Mouse (Mus musculus) C2C12 (cell line): ENCODE data around the gene Stx4a.

Experiments used
- CEBPB ChIP-seq: IDR thresholded peaks from one replicate; pipeline ENCODE4 v1.6.1; 2011; ENCODE audit warnings: low read depth, mild to moderate bottlenecking, control low read depth, moderate library complexity
- CTCF ChIP-seq: IDR thresholded peaks from one replicate; pipeline ENCODE4 v1.5.1; 2011; ENCODE audit not compliant: control insufficient read depth, insufficient read depth, insufficient read length
- FOSL1 ChIP-seq: IDR thresholded peaks from one replicate; pipeline ENCODE4 v1.8.0; 2011; ENCODE audit warnings: mild to moderate bottlenecking, low read length; ENCODE audit not compliant: poor library complexity, insufficient read depth, severe bottlenecking
- MAX ChIP-seq: IDR thresholded peaks from one replicate; pipeline ENCODE4 v1.6.1; 2011; ENCODE audit warnings: mild to moderate bottlenecking, control low read depth
- MYOD1 ChIP-seq: IDR thresholded peaks from one replicate; pipeline ENCODE4 v1.6.1; 2011; ENCODE audit warnings: low read depth; ENCODE audit not compliant: control insufficient read depth, insufficient read length
- MYOG ChIP-seq: IDR thresholded peaks from one replicate; pipeline ENCODE4 v1.6.1; 2011; ENCODE audit not compliant: control insufficient read depth, insufficient read length; ENCODE audit errors: extremely low read depth
- USF1 ChIP-seq: IDR thresholded peaks from one replicate; pipeline ENCODE4 v1.6.1; 2011; ENCODE audit warnings: low read depth, mild to moderate bottlenecking, control low read depth, moderate library complexity

DNA sequence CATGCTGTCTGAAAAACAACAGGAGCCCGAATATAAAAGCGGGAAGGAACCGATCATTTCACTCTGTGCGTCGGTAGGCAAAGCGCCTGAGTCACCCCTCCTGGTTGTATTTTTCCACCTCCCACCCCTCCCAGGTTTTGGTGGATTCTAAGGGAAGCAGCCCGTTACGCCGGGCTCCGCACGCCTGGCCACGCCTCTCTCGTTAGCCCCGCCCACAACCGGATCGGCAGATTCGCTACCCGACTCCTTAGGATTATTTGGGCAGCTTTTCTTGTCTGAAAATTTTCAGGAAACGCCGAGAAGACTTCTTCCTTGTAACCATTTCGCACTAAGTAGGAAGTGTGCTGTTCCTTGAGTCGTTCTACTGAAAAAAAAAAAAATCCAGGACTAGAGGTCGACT is 47.7 kb upstream of the Stx4a start, which contains the start of gene Setd1a:
- no peak for TF ChIP-seq CTCF
- no peak for TF ChIP-seq MAX
- no peak for TF ChIP-seq USF1
- TF ChIP-seq MYOD1, result no peak
- no peak for TF ChIP-seq MYOG
- no peak for TF ChIP-seq CEBPB
- no peak for TF ChIP-seq FOSL1
